Mouse (Mus musculus) ES-E14 (cell line): ENCODE data around the gene Ccr9. TPM values are rescaled to one million over a fixed set of nuclear protein-coding genes. Genes with fewer than 3 reads are reported as not detected.

ENCODE experiments used
- DNase-seq: peaks from one replicate; pipeline ENCODE4 v3.0.0-alpha.2; 2013; ENCODE audit warnings: low read depth, low spot score
- H3K27ac ChIP-seq: 2 replicates; pipeline ENCODE4 v1.5.1; 2012; ENCODE audit warnings: low read depth, mild to moderate bottlenecking, low read length, moderate library complexity, mixed read lengths; ENCODE audit not compliant: poor library complexity, insufficient read depth, severe bottlenecking
- H3K36me3 ChIP-seq: 2 replicates; pipeline ENCODE4 v1.6.1; 2012; ENCODE audit warnings: mild to moderate bottlenecking, low read length, moderate library complexity, mixed read lengths; ENCODE audit not compliant: control insufficient read depth, poor library complexity, insufficient read depth, severe bottlenecking
- H3K4me1 ChIP-seq, 2 experiments: fragments of 150-350 bp in 1 of 2; sonication (generic) in 1 of 2; 2 replicates each; pipeline ENCODE4 v1.6.1; 2012; ENCODE audit warnings: low read length in 2 of 2, mild to moderate bottlenecking in 1 of 2, mixed read lengths in 1 of 2; ENCODE audit not compliant: control insufficient read depth in 2 of 2, insufficient read depth in 2 of 2, poor library complexity in 1 of 2
- H3K4me3 ChIP-seq, 2 experiments: fragments of 150-350 bp in 1 of 2; sonication (generic) in 1 of 2; 2 replicates each; pipeline ENCODE4 v1.5.1; 2012; ENCODE audit warnings: low read length in 2 of 2, low read depth in 1 of 2, mild to moderate bottlenecking in 1 of 2, mixed read lengths in 1 of 2; ENCODE audit not compliant: insufficient read depth in 1 of 2, poor library complexity in 1 of 2, severe bottlenecking in 1 of 2
- H3K9ac ChIP-seq: 2 replicates; pipeline ENCODE4 v1.6.1; 2012; ENCODE audit warnings: low read depth, mild to moderate bottlenecking, low read length, mixed read lengths; ENCODE audit not compliant: poor library complexity, insufficient read depth, severe bottlenecking
- H3K9me3 ChIP-seq: fragments of 150-350 bp; sonication (generic); 2 replicates; pipeline ENCODE4 v1.6.1; 2012; ENCODE audit warnings: low read depth, mild to moderate bottlenecking, low read length; ENCODE audit not compliant: control insufficient read depth, insufficient read depth
- CHD2 ChIP-seq: IDR thresholded peaks from 2 replicates; pipeline ENCODE4 v1.6.1; 2014; ENCODE audit warnings: mild to moderate bottlenecking, low read depth, low read length, inconsistent platforms
- HCFC1 ChIP-seq: IDR thresholded peaks from 2 replicates; pipeline ENCODE4 v1.6.1; 2012; ENCODE audit warnings: low read length, inconsistent platforms, borderline replicate concordance; ENCODE audit not compliant: insufficient read depth
- MAFK ChIP-seq: IDR thresholded peaks from 2 replicates; pipeline ENCODE4 v1.6.1; 2014; ENCODE audit warnings: mild to moderate bottlenecking, low read depth, low read length, inconsistent platforms; ENCODE audit not compliant: insufficient read depth
- ZC3H11A ChIP-seq: IDR thresholded peaks from 2 replicates; pipeline ENCODE4 v1.6.1; 2012; ENCODE audit warnings: low read depth, mild to moderate bottlenecking, inconsistent platforms, low read length, borderline replicate concordance
- ZNF384 ChIP-seq: IDR thresholded peaks from 2 replicates; pipeline ENCODE4 v1.6.1; 2012; ENCODE audit warnings: low read depth, low read length, inconsistent platforms
- in situ Hi-C, 2 experiments: fragments of 600-800 bp; cut with MboI; formaldehyde crosslinking; loops; one replicate each; pipeline ENCODE4 v1.15.1; 2025; ENCODE audit warnings: low sequenced_read_pairs in 2 of 2, inconsistent platforms in 1 of 2; ENCODE audit not compliant: unreplicated experiment in 2 of 2
- total RNA-seq: library from RNA; depleted of rRNA; stranded (reverse); fragments of 300-350 nt; gene quantifications from 2 replicates; pipeline ENCODE4 v1.2.3, GENCODE M21; 2012

Gene Ccr9
- total RNA-seq, 1 experiment, result not detected

DNA sequence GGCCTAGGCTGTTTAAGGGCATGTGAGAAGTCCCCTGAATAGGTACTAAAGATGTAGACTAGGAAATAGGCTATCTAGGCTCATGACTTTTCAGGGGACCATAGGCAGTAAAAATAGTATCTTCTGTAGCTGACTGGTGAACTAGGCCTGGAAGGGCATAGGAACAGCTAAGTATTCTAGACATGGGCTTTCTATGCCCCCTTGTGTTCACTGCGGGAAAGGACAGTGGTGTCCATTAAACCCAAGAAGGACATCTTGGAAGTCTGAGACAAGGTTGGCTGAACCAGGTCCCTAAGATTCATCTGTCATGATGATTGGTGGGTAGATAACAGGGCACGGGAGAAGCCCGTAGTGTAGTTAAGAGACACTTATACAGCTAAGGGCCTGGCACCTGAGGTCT, 117.9 kb downstream of the Ccr9 start:
- Histone ChIP-seq H3K36me3 (0 out of 2 replicates have a peak, but pooled peaks cover 2% of the 10 kb centered on the region), H3K9me3 (no peaks in the 10 kb centered on the region), H3K4me1 (no peaks in the 10 kb centered on the region), H3K27ac (no peak overlapping the region), H3K9ac (no peak overlapping the region), H3K4me3 (no peak overlapping the region)
- peak; percentile 13 for DNase-seq
- in situ Hi-C loops, result no loop called here
- TF ChIP-seq ZC3H11A (peak; percentile 49; the same call in 1 of the 2 replicates), HCFC1 (no peak)

DNA sequence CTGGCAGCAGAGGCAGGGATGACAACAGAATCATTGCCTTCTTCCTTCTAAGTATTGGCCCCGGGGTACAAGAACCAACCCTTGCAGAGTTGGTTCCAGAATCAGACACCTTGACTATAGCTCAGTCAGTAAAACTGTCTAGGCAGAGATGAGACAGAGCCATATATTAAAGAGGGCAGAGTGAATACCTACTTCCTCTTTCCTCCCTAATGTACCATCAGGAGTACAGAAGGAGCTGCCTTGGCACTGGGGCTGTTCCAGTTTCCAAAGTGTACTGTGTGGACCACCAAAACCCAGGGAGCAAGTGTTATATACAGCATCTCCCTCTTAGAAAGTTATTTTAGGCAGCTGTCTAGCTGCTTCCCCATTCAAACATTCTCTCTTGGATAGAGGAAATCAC, 123.3 kb downstream of the Ccr9 start:
- no peak for DNase-seq
- Histone ChIP-seq H3K27ac (no peak overlapping the region), H3K4me3 (no peak overlapping the region), H3K9me3 (no peaks in the 10 kb centered on the region), H3K9ac (no peak overlapping the region), H3K4me1 (no peaks in the 10 kb centered on the region), H3K36me3 (no peaks in the 10 kb centered on the region)
- TF ChIP-seq ZC3H11A, result no peak
- no peak for TF ChIP-seq HCFC1
- in situ Hi-C loops, result no loop called here

DNA sequence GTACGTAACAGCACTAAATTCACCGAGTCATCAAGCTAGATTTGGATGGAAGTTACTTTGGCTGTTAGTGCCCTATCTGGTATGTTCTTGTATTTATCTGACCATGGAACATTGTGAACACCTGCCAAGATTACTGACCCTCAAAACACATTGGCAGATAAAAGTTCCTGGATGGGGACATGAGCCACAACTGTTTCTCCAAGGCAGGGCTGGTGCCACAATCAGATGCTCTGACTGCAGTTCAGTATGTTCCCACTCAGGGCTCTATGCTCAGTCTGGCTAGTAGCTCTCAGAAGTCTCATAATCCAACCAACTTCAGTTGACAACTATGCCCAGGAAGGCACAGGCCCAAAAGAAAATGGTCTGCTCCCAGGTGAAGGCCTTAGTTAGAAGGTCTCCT, 124.2 kb downstream of the Ccr9 start:
- Histone ChIP-seq H3K36me3 (no peaks in the 10 kb centered on the region), H3K27ac (no peak overlapping the region), H3K9me3 (no peaks in the 10 kb centered on the region), H3K4me3 (no peak overlapping the region), H3K4me1 (no peaks in the 10 kb centered on the region), H3K9ac (no peak overlapping the region)
- in situ Hi-C loops, result no loop called here
- no peak for DNase-seq
- TF ChIP-seq MAFK (no peak), ZNF384 (no peak), HCFC1 (no peak)

DNA sequence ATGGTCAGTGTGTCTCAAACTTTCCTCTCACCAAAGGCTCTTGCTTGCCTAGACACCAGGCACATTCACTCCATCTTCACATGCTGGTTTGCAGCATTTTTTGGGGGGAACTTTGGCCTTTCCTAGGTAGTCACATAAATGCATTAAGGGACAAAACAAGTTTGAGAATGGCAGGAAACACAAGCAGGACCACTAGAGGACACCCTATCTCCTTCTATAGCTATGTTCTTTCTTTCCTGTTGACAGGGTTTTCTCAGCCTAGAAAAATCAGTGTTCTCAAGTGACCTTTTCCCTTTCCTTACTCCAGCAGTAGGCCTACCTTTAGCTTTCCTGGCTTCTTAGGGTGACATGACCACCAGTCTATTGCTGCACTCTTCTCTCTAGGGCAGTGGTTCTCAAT, 124.7 kb downstream of the Ccr9 start:
- TF ChIP-seq ZC3H11A (no peak), MAFK (no peak), CHD2 (no peak), HCFC1 (no peak), ZNF384 (no peak)
- Histone ChIP-seq H3K4me1 (no peaks in the 10 kb centered on the region), H3K9me3 (no peaks in the 10 kb centered on the region), H3K27ac (no peak overlapping the region), H3K4me3 (no peak overlapping the region), H3K36me3 (no peaks in the 10 kb centered on the region), H3K9ac (no peak overlapping the region)
- DNase-seq, result no peak
- in situ Hi-C loops, result no loop called here

DNA sequence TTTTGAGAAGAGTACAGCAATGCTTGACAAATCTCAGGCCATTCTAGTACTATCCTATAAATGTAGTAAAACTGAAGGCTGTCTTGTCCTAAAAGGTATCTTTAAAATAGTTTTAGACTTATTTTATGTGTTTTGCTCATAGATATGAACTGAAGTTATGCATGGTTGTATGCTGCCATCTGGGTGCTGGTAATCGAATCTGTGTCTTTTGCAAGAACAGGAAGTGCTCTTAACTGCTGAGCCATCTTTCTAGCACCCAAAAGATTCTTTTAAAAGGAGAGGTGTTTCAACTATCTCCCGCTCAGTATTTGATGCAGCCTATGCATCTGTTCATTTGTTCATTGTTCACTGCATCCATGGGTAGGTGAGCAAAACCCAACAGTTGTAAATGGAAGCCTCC, 127.0 kb downstream of the Ccr9 start:
- Histone ChIP-seq H3K36me3 (no peaks in the 10 kb centered on the region; the same call in 1 of the 2 replicates), H3K9ac (no peak overlapping the region), H3K4me3 (no peak overlapping the region), H3K4me1 (no peaks in the 10 kb centered on the region), H3K27ac (no peak overlapping the region), H3K9me3 (no peaks in the 10 kb centered on the region)
- in situ Hi-C loops, result no loop called here
- no peak for TF ChIP-seq ZNF384
- TF ChIP-seq CHD2, result no peak
- TF ChIP-seq HCFC1, result no peak
- TF ChIP-seq MAFK, result no peak
- no peak for TF ChIP-seq ZC3H11A
- no peak for DNase-seq
